Mouse (Mus musculus) Patski (cell line): ENCODE measurements around the gene Mettl26. TPM values are rescaled to one million over a fixed set of nuclear protein-coding genes. Genes with fewer than 3 reads are reported as not detected.

Experiments used
- ATAC-seq: fragments of 100-300 bp; one replicate; pipeline ENCODE4 v1.8.0; 2021
- CTCF ChIA-PET: fragments of 350-600 bp; sonication (Branson Sonifier 250); formaldehyde crosslinking; loops from one replicate; lab custom pipeline; 2022; ENCODE audit warnings: inconsistent platforms; lab: Charles Lee
- POLR2A ChIA-PET: fragments of 350-600 bp; sonication (Branson Sonifier 250); formaldehyde crosslinking; loops from one replicate; lab custom pipeline; 2022; ENCODE audit warnings: antibody characterized with exemption, inconsistent platforms; lab: Charles Lee
- DNase-seq: peaks from one replicate; pipeline ENCODE4 v3.0.0-alpha.2; 2011; ENCODE audit warnings: low read depth, low spot score
- H3K27me3 ChIP-seq: fragments of 371-371 bp; one replicate; pipeline ENCODE4 v1.5.1; 2021
- CTCF ChIP-seq: fragments of 100-300 bp; IDR thresholded peaks from one replicate; pipeline ENCODE4 v1.5.1; 2021
- in situ Hi-C: fragments of 300-500 bp; cut with MboI; formaldehyde crosslinking; loops from 3 replicates; pipeline ENCODE4 v1.11.1; 2018; ENCODE audit warnings: low pct_unique_long_range_greater_than_20kb, mixed read lengths
- polyA plus RNA-seq: library from polyadenylated mRNA; unstranded; gene quantifications from one replicate; pipeline ENCODE4 v1.2.3, GENCODE M21; 2021

The Mettl26 gene
- polyA plus RNA-seq, 1 experiment from 2014 or later = 81.4 TPM

DNA sequence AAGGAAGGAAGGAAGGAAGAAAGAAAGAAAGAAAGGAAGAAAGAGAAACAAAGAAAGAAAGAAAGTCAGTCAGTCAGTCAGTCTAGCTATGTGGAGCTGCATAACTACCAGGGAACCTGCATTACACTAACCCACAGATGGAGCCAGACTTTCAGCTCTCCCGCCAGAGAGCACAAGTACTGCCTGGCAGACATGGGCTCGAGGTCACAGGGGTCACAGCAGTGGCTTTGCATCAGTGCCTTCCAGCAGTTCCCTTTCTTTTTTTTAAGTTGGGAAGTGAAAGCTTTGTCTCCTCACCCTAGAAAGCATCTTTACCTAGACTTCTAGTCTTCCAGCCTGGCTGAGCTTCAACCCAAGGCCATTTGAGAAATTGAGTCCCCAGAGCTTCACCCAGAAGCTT lies 20.5 kb downstream of the Mettl26 start:
- ChIA-PET POLR2A (interaction anchor here (1.5 kb wide), 1 partner anchor 23 kb away, joined by 3 read pairs; no protein-coding TSS in a partner anchor), CTCF (interaction anchor here (1.1 to 3.3 kb wide), 7 partner anchors 9 to 117 kb away, joined by 3 to 24 read pairs (median 9); no protein-coding TSS in a partner anchor)
- no peak for TF ChIP-seq CTCF
- in situ Hi-C loops = loop anchor here (5.0 kb wide), 1 partner anchor 197 kb away; the partner anchor contains the start of gene Decr2
- no peak for DNase-seq
- no peak for ATAC-seq
- no peaks in the 10 kb centered on the region for H3K27me3 ChIP-seq

DNA sequence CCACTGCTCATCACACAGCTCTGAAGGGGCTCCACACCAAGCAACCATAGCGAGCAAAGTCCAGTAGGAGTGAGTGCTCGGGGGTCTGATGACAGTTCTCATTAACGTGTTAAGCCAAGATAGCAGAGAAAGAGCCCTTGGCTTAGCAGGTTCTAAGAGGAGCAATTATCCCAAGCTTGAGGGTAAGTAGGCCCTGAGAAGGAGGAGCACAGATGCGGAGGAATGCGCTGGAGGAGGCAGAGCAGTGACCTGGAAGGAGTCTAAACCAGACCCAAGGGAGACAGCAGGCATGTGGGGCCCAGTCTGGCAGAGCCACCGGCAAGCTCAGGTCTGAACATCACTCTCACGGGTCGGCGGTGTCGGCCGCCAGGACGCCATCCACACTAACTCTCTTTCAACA lies 21.0 kb downstream of the Mettl26 start:
- CTCF ChIA-PET = interaction anchor here (1.1 to 3.3 kb wide), 5 partner anchors 11 to 116 kb away, joined by 3 to 24 read pairs (median 4); no protein-coding TSS in a partner anchor
- DNase-seq = no peak
- TF ChIP-seq CTCF = no peak
- in situ Hi-C loops = loop anchor here (5.0 kb wide), 1 partner anchor 196 kb away; the partner anchor contains the start of gene Decr2
- POLR2A ChIA-PET = interaction anchor here (1.5 kb wide), 1 partner anchor 22 kb away, joined by 3 read pairs; no protein-coding TSS in a partner anchor
- no peak for ATAC-seq
- H3K27me3 ChIP-seq = no peaks in the 10 kb centered on the region

DNA sequence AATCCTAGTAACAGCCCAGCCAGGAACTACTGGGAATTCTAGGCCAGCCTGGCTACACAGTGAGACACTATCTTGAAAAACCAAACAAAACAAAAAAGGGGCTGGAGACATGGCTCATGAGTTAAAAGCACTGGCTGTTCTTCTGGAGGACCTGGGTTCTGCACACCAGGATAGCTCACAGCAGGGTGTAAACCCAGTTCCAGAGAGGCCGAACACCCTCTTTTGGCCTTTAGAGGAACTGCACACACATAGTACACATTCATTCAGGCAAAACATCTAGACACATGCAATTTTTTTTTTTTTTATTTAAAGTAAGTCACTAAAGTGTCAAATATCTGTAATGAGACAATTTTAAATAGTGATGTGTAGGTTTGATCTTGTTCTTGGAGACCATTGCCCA lies 25.3 kb downstream of the Mettl26 start:
- ATAC-seq = no peak
- POLR2A ChIA-PET = no interaction called here

GRCm38 (mm10) chr17:25903061-25903460 lies 28.2 kb downstream of the Mettl26 start:
- ChIA-PET CTCF (interaction anchor here (1.3 to 2.9 kb wide), 2 partner anchors 9 to 109 kb away, joined by 3 to 12 read pairs; no protein-coding TSS in a partner anchor), POLR2A (no interaction called here)
- H3K27me3 ChIP-seq = no peaks in the 10 kb centered on the region
- in situ Hi-C loops = no loop called here
- TF ChIP-seq CTCF = no peak
- DNase-seq (no peak), ATAC-seq (no peak)

More for the DNA sequence above, 25.3 kb downstream of the Mettl26 start:
- in situ Hi-C loops = no loop called here
- H3K27me3 ChIP-seq = no peaks in the 10 kb centered on the region
- CTCF ChIA-PET = no interaction called here
- peak; percentile 29 for TF ChIP-seq CTCF
- DNase-seq = no peak

GRCm38 (mm10) chr17:25907640-25908039 lies 32.8 kb downstream of the Mettl26 start:
- no peak for TF ChIP-seq CTCF
- in situ Hi-C loops = no loop called here
- CTCF ChIA-PET = interaction anchor here (1.0 to 2.4 kb wide), 2 partner anchors 11 to 14 kb away, joined by 3 to 6 read pairs; no protein-coding TSS in a partner anchor
- POLR2A ChIA-PET = no interaction called here
- ATAC-seq = no peak
- H3K27me3 ChIP-seq = no peaks in the 10 kb centered on the region
- DNase-seq = no peak

- no peak for DNase-seq
- no peak for ATAC-seq
Observed at GRCm38 (mm10) chr17:25911816-25912215, 36.9 kb downstream of the Mettl26 start.

DNA sequence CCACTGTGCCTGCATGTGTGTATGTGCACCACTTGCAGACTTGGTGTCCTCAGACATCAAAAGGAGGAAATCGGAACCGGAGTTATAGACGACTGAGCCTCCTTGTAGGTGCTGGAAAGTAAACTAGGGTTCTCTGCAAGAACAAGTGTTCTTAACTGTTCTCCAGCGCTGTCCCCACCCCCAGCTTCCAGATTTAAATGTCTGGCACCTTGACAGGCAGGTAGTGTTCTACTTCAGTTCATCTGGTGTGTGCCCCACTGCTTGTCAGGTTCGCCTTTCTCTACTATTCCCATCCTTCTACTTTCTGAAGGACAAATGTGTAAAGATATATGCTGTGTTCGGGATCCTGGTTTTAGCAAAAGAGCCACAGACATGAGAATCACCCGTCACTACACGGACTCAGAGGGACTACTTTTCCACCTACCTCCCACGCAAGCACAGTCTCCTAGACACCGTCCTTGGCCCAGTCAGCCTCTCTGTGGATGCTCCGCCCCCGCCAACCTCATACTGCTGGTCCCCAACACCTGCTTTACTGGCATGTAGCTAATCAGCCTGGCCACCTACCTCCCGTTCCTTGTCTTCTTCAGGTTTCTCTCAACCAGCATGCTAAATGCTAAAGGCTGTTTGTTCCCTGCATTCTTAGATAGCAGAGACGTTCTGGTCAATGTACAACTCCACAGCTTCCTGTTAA lies 38.5 kb downstream of the Mettl26 start:
- CTCF ChIA-PET = no interaction called here
- in situ Hi-C loops = no loop called here

More at GRCm38 (mm10) chr17:25911816-25912215, 36.9 kb downstream of the Mettl26 start:
- no peaks in the 10 kb centered on the region for H3K27me3 ChIP-seq
- in situ Hi-C loops = no loop called here
- no peak for TF ChIP-seq CTCF
- CTCF ChIA-PET = interaction anchor here (2.4 kb wide), 1 partner anchor 17 kb away, joined by 14 read pairs; no protein-coding TSS in a partner anchor
- POLR2A ChIA-PET = no interaction called here

GRCm38 (mm10) chr17:25913877-25914275 lies 39.0 kb downstream of the Mettl26 start:
- ChIA-PET POLR2A (no interaction called here), CTCF (no interaction called here)
- no peaks in the 10 kb centered on the region for H3K27me3 ChIP-seq
- DNase-seq = no peak
- no peak for ATAC-seq
- in situ Hi-C loops = no loop called here
- TF ChIP-seq CTCF = no peak

More for the DNA sequence above, 38.5 kb downstream of the Mettl26 start:
- ATAC-seq = no peak
- POLR2A ChIA-PET = no interaction called here
- no peaks in the 10 kb centered on the region for H3K27me3 ChIP-seq
- TF ChIP-seq CTCF = no peak
- no peak for DNase-seq

- POLR2A ChIA-PET = no interaction called here
- CTCF ChIA-PET = no interaction called here
- no peak for ATAC-seq
- DNase-seq = no peak
- in situ Hi-C loops = no loop called here
- H3K27me3 ChIP-seq = no peaks in the 10 kb centered on the region
- no peak for TF ChIP-seq CTCF
Observed at GRCm38 (mm10) chr17:25914295-25914694, 39.4 kb downstream of the Mettl26 start.

- ChIA-PET POLR2A (interaction anchor here (0.7 to 1.3 kb wide), 2 partner anchors 33 to 43 kb away, joined by 4 read pairs; partner anchors contain the start of gene Mettl26), CTCF (interaction anchor here (1.2 kb wide), 1 partner anchor 36 kb away, joined by 4 read pairs; no protein-coding TSS in a partner anchor)
- in situ Hi-C loops = no loop called here
- ATAC-seq (no peak), DNase-seq (no peak)
- H3K27me3 ChIP-seq = no peaks in the 10 kb centered on the region
- no peak for TF ChIP-seq CTCF
Observed at GRCm38 (mm10) chr17:25916931-25917647, 42.2 kb downstream of the Mettl26 start.
